Mouse (Mus musculus): ENCODE measurements around the gene Atp1a2. TPM values are rescaled to one million over a fixed set of nuclear protein-coding genes. Genes with fewer than 3 reads are reported as not detected.

The Atp1a2 gene
- polyA plus RNA-seq, 1 experiment from 2014 or later, result 69.0 TPM

GRCm38 (mm10) chr1:172289617-172289946, 8.3 kb downstream of the Atp1a2 start:
- no peaks in the 10 kb centered on the region for H3K9me3 ChIP-seq (replicated peaks; ENCODE audit: control insufficient read depth, low read length, poor library complexity, severe bottlenecking)
- H3K27me3 ChIP-seq (ENCODE audit: control insufficient read depth, insufficient read depth, low read depth, low read length), result no peaks in the 10 kb centered on the region
- ATAC-seq, result no peak
- no peak overlapping the region for H3K9ac ChIP-seq (ENCODE audit: low read depth, low read length)
- 90% methylated on average over 3 of the region's 3 CpGs for WGBS
- no peaks in the 10 kb centered on the region for H3K36me3 ChIP-seq (ENCODE audit: control insufficient read depth, insufficient read depth, low read length)
- H3K4me1 ChIP-seq (ENCODE audit: control insufficient read depth, insufficient read depth, low read length), result no peaks in the 10 kb centered on the region
- H3K27ac ChIP-seq (ENCODE audit: low read length), result no peak overlapping the region
- H3K4me3 ChIP-seq (ENCODE audit: low read depth, low read length), result no peak overlapping the region
- no peak overlapping the region for H3K4me2 ChIP-seq (ENCODE audit: low read length)

GRCm38 (mm10) chr1:172288900-172289616, 8.8 kb downstream of the Atp1a2 start:
- no peaks in the 10 kb centered on the region for H3K27me3 ChIP-seq (ENCODE audit: control insufficient read depth, insufficient read depth, low read depth, low read length)
- H3K36me3 ChIP-seq (ENCODE audit: control insufficient read depth, insufficient read depth, low read length), result no peaks in the 10 kb centered on the region
- no peak overlapping the region for H3K9ac ChIP-seq (ENCODE audit: low read depth, low read length)
- H3K27ac ChIP-seq (ENCODE audit: low read length), result no peak overlapping the region
- no peaks in the 10 kb centered on the region for H3K9me3 ChIP-seq (replicated peaks; ENCODE audit: control insufficient read depth, low read length, poor library complexity, severe bottlenecking)
- no peak overlapping the region for H3K4me3 ChIP-seq (ENCODE audit: low read depth, low read length)
- no peak overlapping the region for H3K4me2 ChIP-seq (ENCODE audit: low read length)
- H3K4me1 ChIP-seq (ENCODE audit: control insufficient read depth, insufficient read depth, low read length), result no peaks in the 10 kb centered on the region
- ATAC-seq, result no peak
- WGBS, result 94% methylated on average over 11 of the region's 11 CpGs

DNA sequence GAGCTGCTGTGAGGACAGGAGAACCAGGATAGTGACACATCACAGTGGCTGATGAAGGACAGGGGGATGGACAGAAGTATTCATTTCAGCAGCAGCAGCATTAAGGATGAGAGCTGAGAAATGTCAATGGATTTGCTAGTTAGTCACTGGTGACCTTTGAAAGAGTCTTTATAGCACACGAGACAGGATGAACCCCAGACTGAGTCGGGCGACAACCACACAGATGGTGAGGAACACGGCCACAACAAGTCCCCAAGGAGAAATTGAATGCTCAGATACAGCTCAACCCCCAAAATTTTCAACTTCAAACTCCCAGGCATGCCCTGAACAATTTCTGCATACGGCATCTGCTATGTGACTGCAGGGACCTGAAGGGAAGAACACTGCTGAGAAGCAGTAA, 11.1 kb downstream of the Atp1a2 start:
- WGBS, result 84% methylated on average over 5 of the region's 5 CpGs
- Histone ChIP-seq H3K27ac (ENCODE audit: low read length) (no peak overlapping the region), H3K4me2 (ENCODE audit: low read length) (no peak overlapping the region), H3K36me3 (ENCODE audit: control insufficient read depth, insufficient read depth, low read length) (no peaks in the 10 kb centered on the region), H3K9me3 (replicated peaks; ENCODE audit: control insufficient read depth, low read length, poor library complexity, severe bottlenecking) (no peaks in the 10 kb centered on the region), H3K9ac (ENCODE audit: low read depth, low read length) (no peak overlapping the region), H3K27me3 (ENCODE audit: control insufficient read depth, insufficient read depth, low read depth, low read length) (no peaks in the 10 kb centered on the region), H3K4me3 (ENCODE audit: low read depth, low read length) (no peak overlapping the region), H3K4me1 (ENCODE audit: control insufficient read depth, insufficient read depth, low read length) (no peaks in the 10 kb centered on the region)
- ATAC-seq, result no peak

GRCm38 (mm10) chr1:172284221-172284620, 13.6 kb downstream of the Atp1a2 start:
- peaks cover 3% of the 10 kb centered on the region; the same call in 1 of the 2 replicates for H3K4me1 ChIP-seq (ENCODE audit: control insufficient read depth, insufficient read depth, low read length)
- H3K27ac ChIP-seq (ENCODE audit: low read length), result no peak overlapping the region
- no peak overlapping the region for H3K4me2 ChIP-seq (ENCODE audit: low read length)
- no peaks in the 10 kb centered on the region for H3K27me3 ChIP-seq (ENCODE audit: control insufficient read depth, insufficient read depth, low read depth, low read length)
- H3K9me3 ChIP-seq (replicated peaks; ENCODE audit: control insufficient read depth, low read length, poor library complexity, severe bottlenecking), result no peaks in the 10 kb centered on the region
- 91% methylated on average over 14 of the region's 14 CpGs for WGBS
- no peaks in the 10 kb centered on the region for H3K36me3 ChIP-seq (ENCODE audit: control insufficient read depth, insufficient read depth, low read length)
- no peak for ATAC-seq
- no peak overlapping the region for H3K4me3 ChIP-seq (ENCODE audit: low read depth, low read length)
- no peak overlapping the region for H3K9ac ChIP-seq (ENCODE audit: low read depth, low read length)

GRCm38 (mm10) chr1:172283073-172283472, 14.8 kb downstream of the Atp1a2 start:
- Histone ChIP-seq H3K27me3 (ENCODE audit: control insufficient read depth, insufficient read depth, low read depth, low read length) (no peaks in the 10 kb centered on the region), H3K9ac (ENCODE audit: low read depth, low read length) (no peak overlapping the region), H3K4me1 (ENCODE audit: control insufficient read depth, insufficient read depth, low read length) (peaks cover 3% of the 10 kb centered on the region; the same call in 1 of the 2 replicates), H3K27ac (ENCODE audit: low read length) (no peak overlapping the region), H3K9me3 (replicated peaks; ENCODE audit: control insufficient read depth, low read length, poor library complexity, severe bottlenecking) (no peaks in the 10 kb centered on the region), H3K4me2 (ENCODE audit: low read length) (no peak overlapping the region), H3K4me3 (ENCODE audit: low read depth, low read length) (no peak overlapping the region), H3K36me3 (ENCODE audit: control insufficient read depth, insufficient read depth, low read length) (no peaks in the 10 kb centered on the region)
- ATAC-seq, result no peak
- 84% methylated on average over 6 of the region's 6 CpGs for WGBS

DNA sequence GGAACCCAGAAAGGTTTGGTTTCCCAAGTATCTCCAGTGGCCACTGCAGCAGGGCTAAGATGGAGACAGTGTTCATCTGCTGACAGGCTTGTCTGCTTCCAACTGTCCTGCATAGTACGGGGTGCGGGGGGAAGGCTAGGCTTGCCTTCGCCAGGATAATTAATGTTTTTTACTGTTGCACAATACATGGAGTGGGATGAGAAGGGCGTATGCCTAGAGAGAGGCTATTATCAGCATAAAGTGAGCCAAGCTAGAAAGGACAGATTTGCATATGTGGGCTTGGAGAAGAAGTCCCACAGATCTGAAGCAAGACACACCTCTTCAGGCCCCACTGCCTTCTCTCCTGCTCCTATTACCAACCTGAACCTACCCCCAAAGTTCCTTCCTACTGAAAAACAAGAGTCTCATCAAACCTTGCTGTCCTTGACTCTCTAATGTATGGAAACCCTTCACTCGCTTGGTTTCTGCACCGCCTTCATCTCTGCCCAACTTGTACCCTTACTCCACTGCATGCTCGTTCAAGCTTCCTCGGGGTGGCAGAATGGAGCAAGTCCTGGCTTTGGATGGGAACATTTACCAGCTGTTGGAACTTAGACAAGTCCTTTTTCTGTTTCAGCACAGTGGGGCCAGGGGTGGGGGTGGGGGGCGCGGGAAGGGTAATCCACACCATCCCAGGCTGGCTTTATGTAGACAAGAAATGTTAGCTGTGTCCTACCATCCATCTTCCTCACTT, 16.2 kb downstream of the Atp1a2 start:
- H3K9me3 ChIP-seq (replicated peaks; ENCODE audit: control insufficient read depth, low read length, poor library complexity, severe bottlenecking), result no peaks in the 10 kb centered on the region
- H3K4me1 ChIP-seq (ENCODE audit: control insufficient read depth, insufficient read depth, low read length), result peaks cover 3% of the 10 kb centered on the region; the same call in 1 of the 2 replicates
- ATAC-seq, result no peak
- H3K4me3 ChIP-seq (ENCODE audit: low read depth, low read length), result no peak overlapping the region
- H3K9ac ChIP-seq (ENCODE audit: low read depth, low read length), result no peak overlapping the region
- H3K27me3 ChIP-seq (ENCODE audit: control insufficient read depth, insufficient read depth, low read depth, low read length), result no peaks in the 10 kb centered on the region
- H3K27ac ChIP-seq (ENCODE audit: low read length), result no peak overlapping the region
- no peak overlapping the region for H3K4me2 ChIP-seq (ENCODE audit: low read length)
- no peaks in the 10 kb centered on the region for H3K36me3 ChIP-seq (ENCODE audit: control insufficient read depth, insufficient read depth, low read length)
- WGBS, result 87% methylated on average over 10 of the region's 10 CpGs

DNA sequence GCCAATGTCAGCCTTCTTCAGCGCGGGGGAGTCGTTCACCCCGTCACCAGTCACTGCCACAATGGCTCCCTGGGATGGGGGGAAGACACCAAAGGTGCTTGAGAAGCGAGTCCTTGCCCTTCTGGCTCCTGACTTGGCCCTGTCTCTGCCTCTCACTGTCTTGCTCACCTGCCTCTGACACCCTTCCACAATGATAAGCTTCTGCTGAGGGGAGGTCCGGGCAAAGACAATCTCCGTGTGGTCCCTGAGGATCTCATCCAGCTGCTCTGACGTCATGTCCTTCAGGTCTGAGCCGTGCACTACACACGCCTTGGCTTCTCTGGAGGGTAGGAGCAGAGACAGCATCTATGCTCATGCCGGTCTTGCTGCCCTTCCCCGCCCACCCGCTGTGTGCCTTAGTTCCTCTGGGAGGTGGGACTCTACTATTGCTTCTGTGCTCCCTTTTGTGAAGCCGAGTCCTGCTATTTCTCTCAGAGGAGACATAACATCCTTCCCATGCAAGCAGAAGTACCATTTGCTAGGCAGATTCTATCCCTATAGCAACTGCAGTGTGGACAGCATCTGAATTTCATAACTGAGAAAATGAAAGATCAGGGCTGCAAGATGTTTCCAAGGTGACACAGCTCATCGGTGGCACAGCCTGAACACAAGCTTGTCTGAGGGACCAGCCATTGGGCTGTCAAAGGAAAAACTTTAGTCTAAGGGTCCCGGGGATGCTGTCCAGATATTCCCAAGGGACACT, 17.9 kb downstream of the Atp1a2 start:
- Histone ChIP-seq H3K4me1 (ENCODE audit: control insufficient read depth, insufficient read depth, low read length) (peaks cover 3% of the 10 kb centered on the region; the same call in 1 of the 2 replicates), H3K9ac (ENCODE audit: low read depth, low read length) (no peak overlapping the region), H3K36me3 (ENCODE audit: control insufficient read depth, insufficient read depth, low read length) (no peaks in the 10 kb centered on the region), H3K4me3 (ENCODE audit: low read depth, low read length) (no peak overlapping the region), H3K4me2 (ENCODE audit: low read length) (no peak overlapping the region), H3K9me3 (replicated peaks; ENCODE audit: control insufficient read depth, low read length, poor library complexity, severe bottlenecking) (no peaks in the 10 kb centered on the region), H3K27ac (ENCODE audit: low read length) (peak overlapping the region; percentile 60), H3K27me3 (ENCODE audit: control insufficient read depth, insufficient read depth, low read depth, low read length) (no peaks in the 10 kb centered on the region)
- WGBS, result 82% methylated on average over 16 of the region's 16 CpGs
- peak; percentile 52 for ATAC-seq

DNA sequence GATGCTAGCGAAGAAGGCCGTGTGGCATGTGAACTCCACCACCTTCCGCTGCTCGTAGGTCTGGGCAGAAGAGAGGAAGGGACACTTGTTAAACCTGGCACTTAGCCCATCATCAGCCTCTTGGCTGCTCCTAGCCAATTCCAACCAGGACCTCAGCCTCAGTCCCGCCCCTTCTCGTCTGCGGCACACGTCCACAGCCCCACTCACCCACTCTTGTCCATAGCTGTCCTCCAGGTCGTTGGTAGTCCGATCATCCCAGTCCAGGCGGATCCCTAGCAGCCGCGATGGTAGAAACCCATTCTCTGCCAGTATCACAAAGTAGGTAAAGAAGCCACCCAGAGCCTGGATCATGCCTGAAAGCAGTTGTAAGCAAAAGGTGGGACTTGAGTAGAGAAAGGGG, 19.5 kb downstream of the Atp1a2 start:
- no peak overlapping the region for H3K4me2 ChIP-seq (ENCODE audit: low read length)
- H3K4me1 ChIP-seq (ENCODE audit: control insufficient read depth, insufficient read depth, low read length), result peaks cover 3% of the 10 kb centered on the region; the same call in 1 of the 2 replicates
- H3K27ac ChIP-seq (ENCODE audit: low read length), result no peak overlapping the region
- H3K36me3 ChIP-seq (ENCODE audit: control insufficient read depth, insufficient read depth, low read length), result no peaks in the 10 kb centered on the region
- no peaks in the 10 kb centered on the region for H3K27me3 ChIP-seq (ENCODE audit: control insufficient read depth, insufficient read depth, low read depth, low read length)
- no peak for ATAC-seq
- 95% methylated on average over 13 of the region's 13 CpGs for WGBS
- H3K9me3 ChIP-seq (replicated peaks; ENCODE audit: control insufficient read depth, low read length, poor library complexity, severe bottlenecking), result no peaks in the 10 kb centered on the region
- no peak overlapping the region for H3K4me3 ChIP-seq (ENCODE audit: low read depth, low read length)
- H3K9ac ChIP-seq (ENCODE audit: low read depth, low read length), result no peak overlapping the region

DNA sequence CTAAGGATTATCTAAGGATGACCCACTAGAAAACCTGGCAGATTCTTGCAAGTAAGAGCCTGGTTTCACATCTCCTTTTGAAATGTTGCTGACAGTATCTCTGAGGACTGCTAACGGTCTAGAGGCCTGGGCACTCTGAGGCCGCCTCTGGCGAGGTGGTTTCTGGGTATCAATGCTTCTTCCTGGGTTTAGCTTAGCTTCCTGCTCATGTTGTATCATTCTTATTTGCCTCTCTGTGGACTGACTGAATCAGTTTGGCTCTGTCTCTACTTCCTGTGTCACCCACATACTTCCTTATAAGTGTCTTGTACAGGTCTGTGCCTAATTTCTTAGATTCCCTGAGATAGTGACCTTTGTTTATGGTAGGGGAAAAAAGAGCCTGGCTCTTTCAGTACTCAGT, 20.7 kb downstream of the Atp1a2 start:
- Histone ChIP-seq H3K9ac (ENCODE audit: low read depth, low read length) (no peak overlapping the region), H3K36me3 (ENCODE audit: control insufficient read depth, insufficient read depth, low read length) (no peaks in the 10 kb centered on the region), H3K27ac (ENCODE audit: low read length) (no peak overlapping the region), H3K4me2 (ENCODE audit: low read length) (no peak overlapping the region), H3K4me1 (ENCODE audit: control insufficient read depth, insufficient read depth, low read length) (peaks cover 3% of the 10 kb centered on the region; the same call in 1 of the 2 replicates), H3K9me3 (replicated peaks; ENCODE audit: control insufficient read depth, low read length, poor library complexity, severe bottlenecking) (no peaks in the 10 kb centered on the region), H3K27me3 (ENCODE audit: control insufficient read depth, insufficient read depth, low read depth, low read length) (no peaks in the 10 kb centered on the region), H3K4me3 (ENCODE audit: low read depth, low read length) (no peak overlapping the region)
- no peak for ATAC-seq
- WGBS, result 77% methylated on average over 3 of the region's 3 CpGs

Data from midbrain, embryonic 16.5 days (tissue).